In genomic region chr5:139388694-139389675, GRCm38 (mm10) we compare ENCODE assay signal across 9 mouse cellular contexts. TPM values are rescaled to one million over a fixed set of nuclear protein-coding genes. Genes with fewer than 3 reads are reported as not detected.
DNase-seq lines count a peak whose midpoint lies in the region; ATAC-seq and TF ChIP-seq lines count a peak whose summit lies in the region.
"Had no signal": no experiment of that assay in that cellular context is flagged by ENCODE, and none has a peak within 500 bp of the region (broad histone marks: within the 10 kb centered on the region; RNA-seq: fewer than 3 reads in every experiment).

No protein-coding gene starts in this region.

- TF ChIP-seq POLR2A in cerebellum, adult 2 months (IDR thresholded peaks at IDR 0.05; ENCODE audit: borderline replicate concordance, insufficient read depth, low read length) = no peak

- ATAC-seq in inflammation-experienced regulatory T-cells, adult 6 months = peak; percentile 23
- ATAC-seq in megakaryocyte progenitor cell, adult 5-6 weeks (replicated peaks; ENCODE audit: poor library complexity) = peak; percentile 69

- no peak for TF ChIP-seq CTCF in cerebellum, adult 2 months (IDR thresholded peaks at IDR 0.05; ENCODE audit: borderline replicate concordance, insufficient read depth, low read depth, low read length)

- no peak for DNase-seq in cerebellum, adult 2 months
- no peak for DNase-seq in cerebellum, adult 8-10 months
- peak; percentile 76 to 83 for DNase-seq in right cerebral cortex, postnatal 10 days (ENCODE audit: low spot score in 2 of 2)
- no peak for DNase-seq in right cerebral cortex, postnatal 25 days
- no peak for DNase-seq in urinary bladder, adult 2 months (ENCODE audit: low spot score)
- DNase-seq in lung, postnatal 10 days = no peak

- H3K4me3 ChIP-seq in cerebellum, adult 2 months (replicated peaks; ENCODE audit: insufficient read depth, low read depth, low read length) = no peak overlapping the region

- WGBS in cerebellum, adult 2 months = 55% methylated on average over 17 of the region's 17 CpGs

- H3K4me1 ChIP-seq in cerebellum, adult 2 months (ENCODE audit: control insufficient read depth, insufficient read depth, low read length) = peaks cover 37% of the 10 kb centered on the region

- peak overlapping the region; percentile 61 for H3K27ac ChIP-seq in cerebellum, adult 2 months (ENCODE audit: insufficient read depth, low read length)

- H3K27me3 ChIP-seq in cerebellum, adult 2 months (ENCODE audit: control insufficient read depth, insufficient read depth, low read length) = no peaks in the 10 kb centered on the region

RNA-seq across cellular contexts. Expression of gene Gpr146, which starts 11.5 kb away (rescaled TPM):
- 16.4 and 17.3 TPM in 2 replicates for polyA plus RNA-seq in cerebellum, adult 2 months (2012; rRNA removed)
- polyA plus RNA-seq in inflammation-experienced regulatory T-cells, adult 6 months (2017; shearing (Covaris generic)) = 1 to 10 TPM; 3.9 to 5.8 (median 5.2) TPM
- total RNA-seq in megakaryocyte progenitor cell, adult 5-6 weeks (2015) = 6.0 and 6.3 TPM in 2 replicates
- total RNA-seq in megakaryocyte progenitor cell, adult 5-6 weeks (2017) = 5.7 and 6.7 TPM in 2 replicates
- 16.4 and 22.2 TPM in 2 replicates for polyA plus RNA-seq in urinary bladder, adult 2 months (2012; rRNA removed)

RNA-seq across cellular contexts. Expression of gene C130050O18Rik, which starts 16.1 kb away (rescaled TPM):
- 0.21 and 0.25 TPM in 2 replicates for polyA plus RNA-seq in cerebellum, adult 2 months (2012; rRNA removed)
- not detected for polyA plus RNA-seq in inflammation-experienced regulatory T-cells, adult 6 months (2017; shearing (Covaris generic))
- total RNA-seq in megakaryocyte progenitor cell, adult 5-6 weeks (2015) = 1.8 and 2.3 TPM in 2 replicates
- 1.3 and 2.1 TPM in 2 replicates for total RNA-seq in megakaryocyte progenitor cell, adult 5-6 weeks (2017)
- 0.65 and 0.96 TPM in 2 replicates for polyA plus RNA-seq in urinary bladder, adult 2 months (2012; rRNA removed)

RNA-seq across cellular contexts. Expression of gene Gper1, which starts 34.0 kb away (rescaled TPM):
- 4.0 and 4.4 TPM in 2 replicates for polyA plus RNA-seq in cerebellum, adult 2 months (2012; rRNA removed)
- polyA plus RNA-seq in inflammation-experienced regulatory T-cells, adult 6 months (2017; shearing (Covaris generic)) = not detected
- not detected in 2 replicates for total RNA-seq in megakaryocyte progenitor cell, adult 5-6 weeks (2015)
- total RNA-seq in megakaryocyte progenitor cell, adult 5-6 weeks (2017) = not detected in 2 replicates
- polyA plus RNA-seq in urinary bladder, adult 2 months (2012; rRNA removed) = 0.96 and 1.5 TPM in 2 replicates

RNA-seq across cellular contexts. Expression of gene Cyp2w1, which starts 36.6 kb away (rescaled TPM):
- not detected in 2 replicates for polyA plus RNA-seq in cerebellum, adult 2 months (2012; rRNA removed)
- polyA plus RNA-seq in inflammation-experienced regulatory T-cells, adult 6 months (2017; shearing (Covaris generic)) = not detected
- not detected in 2 replicates for total RNA-seq in megakaryocyte progenitor cell, adult 5-6 weeks (2015)
- total RNA-seq in megakaryocyte progenitor cell, adult 5-6 weeks (2017) = not detected in 2 replicates
- polyA plus RNA-seq in urinary bladder, adult 2 months (2012; rRNA removed) = not detected in 2 replicates
- polyA plus RNA-seq: testis, adult 2 months had no signal

RNA-seq across cellular contexts. Expression of gene Cox19, which starts 37.8 kb away (rescaled TPM):
- 87.4 and 91.1 TPM in 2 replicates for polyA plus RNA-seq in cerebellum, adult 2 months (2012; rRNA removed)
- 10 to 100 TPM; 52.5 to 66.7 (median 65.2) TPM for polyA plus RNA-seq in inflammation-experienced regulatory T-cells, adult 6 months (2017; shearing (Covaris generic))
- 30.3 and 32.1 TPM in 2 replicates for total RNA-seq in megakaryocyte progenitor cell, adult 5-6 weeks (2015)
- total RNA-seq in megakaryocyte progenitor cell, adult 5-6 weeks (2017) = 27.1 and 29.3 TPM in 2 replicates
- polyA plus RNA-seq in urinary bladder, adult 2 months (2012; rRNA removed) = 45.3 and 52.4 TPM in 2 replicates

Comparison
In these comparisons a context has a peak if more than half of its experiments do, and no peak if none do; other contexts are left out.
1. DNase-seq: peak in right cerebral cortex, postnatal 10 days (2 of 2); none in cerebellum, adult 2 months (0 of 2), cerebellum, adult 8-10 months (single experiment), right cerebral cortex, postnatal 25 days (single experiment), urinary bladder, adult 2 months (single experiment) and lung, postnatal 10 days (single experiment).